Mouse (Mus musculus) frontal cortex, postnatal 36 days (tissue): Measurements from ENCODE around the gene H2afx.
A peak's percentile ranks its signal among the peaks of the same experiment; 100 is the strongest.
"Not testable (repeated sequence)": the region's sequence is repeated elsewhere in the genome, so short reads cannot be mapped to it uniquely, and the experiment has no call there.

Experiments used
- DNase-seq, 2 experiments: peaks; one replicate each; pipeline ENCODE4 v3.0.0; 2022; ENCODE audit warnings: low spot score in 2 of 2

The H2afx gene

DNA sequence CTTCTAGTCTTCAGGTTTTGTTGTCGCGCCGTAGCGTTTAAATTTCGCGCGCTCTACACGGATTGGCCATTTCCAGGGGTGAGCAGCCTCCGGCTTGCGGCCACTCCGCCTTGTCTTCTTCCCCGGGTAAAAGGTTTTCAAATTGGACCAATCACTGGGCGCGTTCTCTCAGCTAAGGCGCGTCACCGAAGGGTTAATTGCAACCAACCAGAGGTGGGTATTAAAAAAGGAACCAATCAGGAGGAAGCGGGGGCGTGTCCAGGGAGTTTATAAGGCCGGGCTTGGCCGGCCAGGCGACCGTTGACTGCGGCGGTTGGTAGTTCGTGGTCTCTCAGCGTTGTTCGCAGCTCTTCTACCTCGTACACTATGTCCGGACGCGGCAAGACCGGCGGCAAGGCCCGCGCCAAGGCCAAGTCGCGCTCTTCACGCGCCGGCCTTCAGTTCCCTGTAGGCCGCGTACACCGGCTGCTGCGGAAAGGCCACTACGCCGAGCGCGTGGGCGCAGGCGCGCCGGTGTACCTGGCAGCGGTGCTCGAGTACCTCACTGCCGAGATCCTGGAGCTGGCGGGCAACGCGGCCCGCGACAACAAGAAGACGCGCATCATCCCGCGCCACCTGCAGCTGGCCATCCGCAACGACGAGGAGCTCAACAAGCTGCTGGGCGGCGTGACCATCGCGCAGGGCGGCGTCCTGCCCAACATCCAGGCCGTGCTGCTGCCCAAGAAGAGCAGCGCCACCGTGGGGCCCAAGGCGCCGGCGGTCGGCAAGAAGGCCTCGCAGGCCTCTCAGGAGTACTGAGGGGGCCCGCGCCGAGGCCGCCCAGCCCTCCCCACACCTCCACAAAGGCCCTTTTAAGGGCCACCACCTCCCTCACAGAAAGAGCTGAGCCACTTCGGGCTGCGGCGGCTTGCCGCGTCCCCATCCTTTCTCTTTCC is at the start of gene H2afx:
TSS of gene H2afx (plus strand) at position 299 of the 935 bp plus-strand sequence.
- peak; percentile 99 for DNase-seq

DNA sequence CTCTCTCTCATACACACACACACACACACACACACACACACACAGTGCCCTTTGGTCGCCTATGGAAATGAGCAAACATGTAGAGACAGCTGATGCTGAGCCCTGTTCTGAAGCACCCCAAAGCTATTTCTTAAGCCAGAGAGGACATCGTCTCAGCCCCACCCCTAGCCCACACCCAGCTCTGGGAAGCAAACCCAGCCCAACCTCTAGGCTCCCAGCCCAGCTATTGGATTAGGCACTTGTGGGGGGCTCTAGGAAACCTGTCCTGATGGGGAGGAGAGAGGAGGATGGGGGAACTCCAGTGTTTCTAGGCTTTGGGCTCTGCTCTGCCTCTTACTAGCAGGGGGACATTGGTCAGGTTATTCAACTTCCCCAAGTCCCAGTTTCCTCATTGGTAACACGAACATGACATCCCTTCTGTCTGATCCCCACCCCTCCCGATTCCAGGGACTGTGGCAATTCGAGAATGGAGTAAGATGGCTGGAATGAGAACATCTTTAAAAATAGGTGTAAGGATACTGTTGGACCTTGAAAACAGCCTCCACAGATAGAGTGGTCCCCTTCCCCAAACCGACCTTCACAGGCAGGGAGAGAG is 48.1 kb upstream of the H2afx start:
- DNase-seq, result no peak

DNA sequence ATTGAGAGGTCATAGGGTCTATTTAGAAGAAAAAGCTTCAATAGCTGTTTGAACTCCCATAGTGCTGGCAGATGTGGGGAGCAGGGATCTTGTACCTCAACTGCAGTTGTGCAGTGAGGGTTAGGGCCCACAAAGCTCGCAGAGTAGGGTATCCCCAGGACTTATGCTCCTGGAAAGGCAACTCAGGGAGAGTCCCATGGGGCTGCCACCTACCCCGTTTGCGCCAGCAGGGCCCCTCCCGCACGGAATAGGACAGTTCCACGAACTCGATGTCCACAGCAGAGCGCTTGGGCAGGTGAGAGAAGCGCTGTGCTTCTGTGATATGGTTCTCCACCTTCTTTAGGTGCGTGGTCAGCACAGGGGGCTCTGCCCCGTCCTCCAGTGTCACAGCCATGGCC is 47.5 kb upstream of the H2afx start:
- peak in 1 of 2 experiments; percentile 20 for DNase-seq

DNA sequence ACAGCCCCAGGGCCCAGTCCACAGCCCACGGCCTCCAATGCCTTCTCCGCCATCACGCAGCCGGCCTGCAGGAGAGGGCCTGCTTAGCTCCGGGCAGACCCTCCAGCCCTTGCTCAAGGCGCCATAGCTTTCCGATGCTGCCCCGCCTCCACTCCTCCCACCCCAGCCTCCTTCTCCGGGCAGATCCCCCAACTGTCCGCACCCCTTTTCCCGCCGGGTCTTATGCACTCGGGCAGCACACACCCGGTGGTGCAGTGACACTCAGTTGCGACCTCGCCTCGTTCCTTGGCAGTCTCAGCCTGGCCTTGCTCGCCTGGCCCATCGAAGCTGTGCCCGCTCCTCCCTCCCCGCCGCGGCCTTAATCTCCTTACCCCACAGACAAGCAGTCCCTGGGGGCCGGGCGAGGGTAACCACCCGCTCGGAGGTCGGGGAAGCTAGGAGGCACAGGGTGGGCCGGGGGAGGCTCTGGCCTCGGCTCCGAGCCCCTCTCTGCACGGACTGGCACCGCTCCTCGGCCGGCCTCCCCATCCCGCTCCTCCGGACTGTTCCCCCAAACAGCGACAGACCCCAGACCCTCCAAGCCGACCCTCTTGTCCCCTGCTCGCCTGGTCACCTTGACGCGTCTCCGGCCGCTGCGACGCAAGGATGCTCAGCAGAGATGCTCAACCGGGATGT is 47.0 kb upstream of the H2afx start:
- DNase-seq, result peak in 1 of 2 experiments; percentile 28

DNA sequence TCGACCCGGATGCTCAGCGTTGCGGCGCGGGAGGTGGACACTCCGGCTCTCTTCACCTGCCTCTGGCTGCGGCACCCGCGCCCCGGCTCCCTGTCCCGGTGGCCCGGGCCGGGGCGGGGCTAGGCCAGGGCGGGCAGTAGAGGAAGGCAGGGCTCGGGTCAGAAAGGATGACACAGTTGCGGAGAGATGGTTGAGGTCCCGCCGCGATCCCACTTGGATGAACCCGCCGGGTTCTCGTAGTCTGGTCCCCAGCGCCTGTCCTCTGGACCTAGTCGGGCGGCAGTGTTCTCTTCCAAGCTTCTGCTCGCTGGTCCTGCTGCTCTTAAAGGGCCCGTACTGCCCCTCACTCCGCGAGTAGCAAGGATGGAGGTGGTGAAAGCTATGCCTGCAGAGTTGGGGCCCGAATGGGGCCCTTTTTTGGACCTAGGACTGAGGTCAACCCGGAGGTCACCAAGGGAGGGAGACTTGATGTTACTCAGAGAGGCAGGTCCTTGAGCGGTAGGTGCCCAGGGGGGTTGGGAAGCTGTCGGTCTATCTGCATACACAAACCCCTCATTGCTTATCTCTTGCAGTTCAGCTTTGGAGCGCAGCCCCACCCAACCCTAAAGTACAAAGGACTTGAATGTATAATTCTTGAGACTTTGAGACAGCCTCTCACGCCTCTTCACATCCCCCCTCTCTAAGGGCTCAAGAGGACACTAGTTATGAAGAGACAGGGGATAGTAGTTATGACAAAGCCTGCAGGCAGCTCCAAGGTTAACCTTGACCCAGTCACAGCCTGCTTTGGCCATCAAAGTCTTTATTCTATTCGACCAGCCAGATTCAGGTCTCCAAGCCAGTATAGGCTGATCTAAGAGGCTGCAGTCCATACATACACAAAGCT is 46.2 kb upstream of the H2afx start, which contains the start of gene Abcg4:
TSS of gene Abcg4 (minus strand) at position 540 of the 883 bp plus-strand sequence.
- DNase-seq, result peak; percentile 57 to 62

DNA sequence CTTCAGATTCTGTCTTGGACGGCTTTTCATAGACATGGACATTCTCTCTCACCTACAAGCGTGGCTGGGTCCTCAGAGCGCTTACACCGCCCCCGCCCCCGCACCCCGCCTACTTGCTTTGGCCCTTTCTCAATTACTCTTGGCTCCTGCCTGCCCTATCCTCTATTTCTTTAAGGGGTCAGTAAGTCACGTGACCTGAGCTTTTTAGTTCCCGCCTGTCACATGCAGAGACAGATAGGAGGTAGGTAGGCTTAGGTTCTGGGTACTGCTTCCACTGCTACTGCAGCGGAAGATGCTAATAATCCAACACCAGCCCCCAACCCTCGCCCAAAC is 45.6 kb upstream of the H2afx start:
- no peak for DNase-seq

DNA sequence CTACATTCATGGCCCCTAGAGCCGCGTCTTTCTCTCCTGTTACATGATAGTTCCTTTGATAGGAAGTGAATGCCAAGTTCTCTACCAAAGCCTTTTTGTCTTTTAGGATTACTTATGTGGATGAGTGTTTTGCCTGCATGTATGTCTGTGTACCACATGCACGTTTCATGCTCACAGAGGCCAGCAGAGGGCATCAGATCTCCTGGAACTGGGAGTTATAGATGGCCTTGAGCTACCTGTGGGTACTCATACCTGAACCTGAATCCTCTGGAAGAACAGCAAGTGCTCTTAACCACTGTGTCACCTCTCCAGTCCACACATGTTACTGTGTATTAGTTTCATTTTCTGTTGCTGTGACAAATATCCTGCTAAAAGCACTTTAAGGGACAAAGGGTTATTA is 42.0 kb upstream of the H2afx start:
- DNase-seq, result no peak

DNA sequence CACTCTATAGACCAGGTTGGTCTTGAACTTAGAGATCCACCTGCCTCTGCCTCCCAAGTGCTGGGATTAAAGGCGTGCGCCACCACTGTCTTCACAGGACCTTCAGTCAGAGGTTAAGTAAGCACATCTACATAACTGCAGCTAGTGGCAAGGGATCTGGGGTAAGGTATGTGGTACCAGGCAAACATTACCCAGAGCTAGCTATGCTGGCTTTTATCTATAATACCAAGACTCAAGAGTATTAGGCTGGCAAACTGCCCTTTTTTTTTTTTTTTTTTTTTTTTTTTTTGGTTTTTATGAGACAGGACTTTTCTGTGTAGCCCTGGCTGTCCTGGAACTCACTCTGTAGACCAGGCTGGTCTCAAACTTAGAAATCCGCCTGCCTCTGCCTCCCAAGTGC is 34.5 kb upstream of the H2afx start:
- not testable (repeated sequence) for DNase-seq

DNA sequence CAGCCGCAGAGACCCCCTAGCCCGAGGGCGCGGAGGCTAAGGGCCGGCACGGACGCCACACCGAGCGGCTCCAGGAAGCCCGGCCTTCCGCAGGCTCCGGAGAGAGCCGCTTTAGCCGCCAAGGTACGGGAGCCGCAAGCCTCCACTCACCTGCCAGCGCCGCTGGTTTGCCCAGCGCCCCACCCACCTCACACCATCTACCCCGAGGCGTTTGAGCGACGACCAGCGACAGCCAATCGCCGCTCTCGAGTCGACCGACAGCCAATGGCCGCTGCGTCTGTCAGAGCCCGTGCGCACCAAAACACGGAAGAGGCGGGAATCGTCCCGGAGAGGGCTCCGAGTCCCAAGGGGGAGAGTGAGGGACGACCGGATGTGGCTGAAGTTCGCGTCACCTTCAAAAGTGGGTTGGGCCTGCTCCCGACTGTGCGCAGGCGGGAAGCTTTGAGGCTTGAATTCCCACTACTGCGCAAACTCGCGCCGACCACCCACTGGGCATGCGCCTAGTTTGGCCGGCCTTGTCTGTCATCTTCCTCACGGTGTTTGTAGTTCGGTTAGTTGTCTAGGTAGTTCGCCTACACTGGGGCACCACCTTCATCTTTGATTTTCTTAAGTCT is 28.9 kb upstream of the H2afx start, which contains the start of gene Hinfp:
TSS of gene Hinfp (minus strand) at position 206 of the 614 bp plus-strand sequence.
- DNase-seq, result peak; percentile 98 to 99

DNA sequence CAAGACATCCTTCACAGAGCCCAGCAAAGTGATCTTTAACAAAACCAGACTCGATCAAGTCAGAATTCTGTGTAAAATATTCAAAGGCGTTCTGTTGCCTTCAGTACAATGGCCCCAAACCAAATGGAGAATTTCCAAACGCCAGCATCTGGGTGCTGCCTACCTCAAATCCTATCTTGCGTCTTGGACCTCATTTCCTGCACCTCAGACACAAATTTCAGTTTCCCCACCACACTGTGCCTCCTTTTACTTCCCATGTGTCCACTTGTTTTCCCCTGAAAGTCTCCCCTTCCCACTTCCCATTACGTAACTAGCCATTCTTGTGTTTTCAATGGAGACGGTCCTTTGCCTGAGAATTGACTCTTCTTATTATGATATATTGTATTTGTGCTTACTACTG is 28.0 kb upstream of the H2afx start:
- DNase-seq, result no peak

DNA sequence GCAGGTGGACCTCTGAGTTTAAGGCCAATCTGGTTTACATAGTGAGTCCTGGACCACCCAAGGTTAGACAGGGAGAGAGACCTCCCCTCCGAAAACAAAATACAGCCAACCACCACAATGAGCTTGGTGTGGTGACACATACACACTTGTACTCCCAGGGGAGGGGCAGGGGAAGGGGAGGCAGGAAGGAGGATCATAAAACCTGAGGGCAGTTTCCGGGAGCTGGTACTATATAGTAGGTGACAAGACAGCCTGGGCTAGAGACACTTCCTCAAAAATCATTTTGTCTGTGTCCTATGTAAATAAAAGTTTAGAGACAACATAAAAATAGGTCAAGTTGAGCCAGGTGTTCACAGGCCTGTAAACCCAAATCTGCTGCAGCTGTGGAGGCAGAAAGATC is 27.2 kb upstream of the H2afx start:
- no peak for DNase-seq

DNA sequence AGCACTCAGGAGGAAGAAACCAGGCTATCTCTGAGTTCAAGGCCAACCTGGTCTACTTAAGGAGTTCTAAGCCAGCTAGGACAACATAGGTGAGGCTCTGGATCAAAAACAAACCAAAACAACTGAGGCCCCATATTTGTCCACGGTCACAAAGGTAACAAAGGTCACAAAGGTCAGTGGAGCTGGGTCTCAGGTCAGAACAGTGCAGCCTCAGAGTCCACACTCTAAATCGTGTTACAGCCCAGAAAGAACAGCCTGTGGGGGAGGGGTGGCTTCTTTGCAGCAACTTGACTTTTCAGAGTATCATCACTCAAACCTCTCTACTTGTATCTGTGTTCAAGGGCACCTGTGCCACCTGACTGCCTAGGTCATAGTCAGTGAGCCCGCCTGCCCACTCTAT is 24.7 kb upstream of the H2afx start:
- no peak for DNase-seq

DNA sequence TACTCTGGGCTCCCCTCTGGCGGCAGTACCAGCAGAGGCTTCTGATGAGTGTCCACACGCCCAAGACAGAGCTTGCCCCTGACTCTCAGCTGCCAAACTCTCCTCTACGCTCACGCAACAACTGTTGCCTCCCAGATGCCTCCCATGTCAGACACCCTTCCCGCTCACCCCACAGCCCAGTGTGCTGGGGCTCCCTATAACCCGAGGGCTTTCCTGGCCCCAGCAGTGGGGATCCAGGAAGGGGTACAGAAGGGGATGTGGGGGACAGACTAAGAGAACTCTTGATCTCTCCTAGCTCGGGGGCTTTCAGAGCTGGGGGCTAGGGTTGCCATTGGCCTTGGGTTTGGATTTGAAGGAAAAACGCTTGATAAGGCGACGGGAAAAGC is 23.8 kb upstream of the H2afx start:
- no peak for DNase-seq

DNA sequence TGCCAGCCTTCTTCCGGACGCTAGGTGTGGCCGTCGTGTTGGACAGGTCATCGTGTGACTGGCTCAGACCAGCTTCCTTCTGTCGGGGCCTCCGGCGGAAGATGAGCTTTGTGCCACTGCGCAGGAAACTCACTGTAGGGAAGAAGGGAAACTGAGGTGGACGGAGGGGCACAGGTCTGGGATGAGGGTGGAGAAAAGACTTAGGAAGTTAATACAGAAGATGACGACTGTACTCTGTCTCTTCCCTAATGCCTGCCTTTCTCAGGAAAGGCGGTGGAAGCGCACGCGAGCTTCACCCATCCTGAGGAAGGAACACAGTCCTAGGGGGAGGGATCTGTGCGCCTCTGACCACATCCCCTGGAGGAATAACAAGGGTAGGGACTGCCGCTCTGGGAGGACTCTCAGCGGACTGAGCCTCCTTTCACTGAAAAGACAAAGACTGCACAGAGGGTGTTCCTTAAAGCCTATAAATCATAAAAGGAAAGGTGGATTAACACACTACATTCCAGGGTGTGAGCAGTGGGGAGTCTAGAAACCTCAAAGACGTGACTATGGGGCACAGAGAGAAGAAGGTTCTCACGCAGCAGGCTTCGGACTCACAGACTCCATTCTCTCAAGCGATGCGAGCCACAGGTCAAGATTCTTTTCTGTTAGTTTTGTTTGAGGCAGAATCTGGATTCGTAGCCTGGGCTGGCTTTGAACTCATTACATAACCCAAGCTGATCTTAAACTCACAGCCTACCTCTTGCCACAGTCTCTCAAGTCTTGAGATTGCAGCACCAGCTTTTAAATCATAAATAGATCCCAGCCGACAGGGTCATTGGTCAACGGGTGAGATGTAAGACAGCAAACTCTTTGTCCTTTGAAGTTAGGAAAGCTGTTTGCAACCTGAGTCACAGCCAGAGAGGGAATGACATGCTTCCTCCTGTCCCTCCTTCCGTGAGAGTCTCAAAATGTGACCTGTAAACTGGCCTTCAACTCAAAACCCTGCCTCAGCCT is 23.1 kb upstream of the H2afx start:
- no peak for DNase-seq

DNA sequence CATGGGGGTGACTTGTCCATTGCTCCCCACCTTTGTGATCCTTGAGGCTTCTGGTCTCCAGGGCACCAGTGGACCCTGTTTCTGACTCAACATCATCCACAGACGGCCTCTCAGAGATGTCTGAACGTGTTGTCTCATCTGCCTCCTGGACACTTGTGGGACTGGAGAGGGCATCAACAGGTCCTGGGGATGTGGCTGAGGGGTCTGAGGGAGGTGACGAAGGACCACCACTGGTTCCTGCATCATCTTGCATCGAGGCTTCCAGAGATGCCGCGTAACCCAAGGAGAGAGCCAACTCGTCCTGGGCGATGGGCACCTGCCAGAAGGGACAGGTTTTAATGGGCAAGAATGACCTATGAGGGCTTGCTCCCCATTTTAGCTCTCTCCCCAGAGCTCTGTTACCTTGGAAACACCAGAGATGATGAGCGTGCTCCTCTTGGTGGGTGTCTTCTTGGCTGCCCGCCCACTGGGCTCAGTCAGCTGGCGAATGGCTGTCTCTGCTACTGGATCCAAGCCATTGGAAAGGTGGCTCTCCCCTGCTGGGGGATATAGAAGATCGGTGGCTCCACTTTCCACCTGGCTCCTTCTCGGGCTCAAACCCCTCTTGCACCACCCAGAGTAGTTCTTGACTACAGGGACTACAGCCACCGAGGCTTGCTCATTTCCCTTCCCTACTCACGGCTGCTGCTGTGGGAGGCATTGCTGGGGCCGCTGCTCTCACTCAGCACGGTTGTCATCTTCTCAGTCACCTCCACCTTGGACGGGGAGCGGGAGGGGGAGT is 20.8 kb upstream of the H2afx start:
- DNase-seq, result peak; percentile 75 to 86

DNA sequence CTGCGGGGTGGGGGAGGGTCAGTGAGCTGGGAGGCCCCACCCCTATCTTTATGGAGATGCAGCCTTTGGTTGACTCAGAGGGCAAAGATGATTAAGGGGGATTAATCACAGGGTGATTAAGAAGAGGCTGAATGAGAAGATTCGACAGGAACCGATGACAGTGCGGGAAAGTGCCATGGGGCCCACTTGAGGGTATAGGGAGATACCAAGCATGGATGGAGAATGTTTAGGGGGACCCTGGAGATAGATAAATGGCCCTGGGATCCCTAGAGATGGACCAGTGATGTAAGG is 20.3 kb upstream of the H2afx start:
- no peak for DNase-seq

DNA sequence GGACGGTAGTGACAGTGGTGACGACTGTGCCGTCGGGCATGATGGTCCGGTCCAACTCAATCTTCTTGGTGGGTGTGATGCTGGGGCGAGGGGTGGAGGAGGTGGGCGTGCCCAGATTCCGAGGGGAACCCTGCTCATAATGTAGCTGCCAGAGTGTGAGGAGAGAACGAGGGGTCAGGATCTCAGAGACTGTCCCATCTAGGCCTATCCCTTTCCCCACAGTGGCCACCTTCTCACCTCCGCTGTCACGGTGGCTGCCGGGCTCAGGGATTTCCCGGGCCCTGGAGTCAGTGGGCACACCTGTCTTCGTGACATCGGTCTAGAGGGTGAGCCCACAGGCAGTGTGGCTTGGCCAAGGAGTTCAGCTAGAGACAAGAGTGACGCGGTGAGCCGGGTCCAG is 19.6 kb upstream of the H2afx start:
- DNase-seq, result no peak

DNA sequence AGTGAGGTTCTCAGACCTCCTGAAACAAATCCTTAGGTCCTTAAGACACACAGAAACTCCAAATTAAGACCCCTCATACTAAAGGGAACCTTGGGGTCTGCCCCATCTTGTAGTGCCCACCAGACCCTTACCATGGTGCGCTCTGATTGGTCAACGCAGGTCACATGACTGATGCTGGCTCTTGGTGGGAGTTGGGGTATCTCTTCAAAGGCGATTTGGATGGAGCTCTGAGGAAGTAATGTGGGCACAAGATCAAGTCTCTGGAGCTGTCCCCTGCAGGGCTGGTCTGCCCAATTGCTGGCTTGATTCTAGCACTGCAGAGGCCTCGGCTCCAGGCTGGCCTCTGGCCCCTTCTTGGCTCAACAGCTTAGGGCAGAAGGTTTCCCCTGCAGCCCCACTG is 17.0 kb upstream of the H2afx start:
- DNase-seq, result no peak

DNA sequence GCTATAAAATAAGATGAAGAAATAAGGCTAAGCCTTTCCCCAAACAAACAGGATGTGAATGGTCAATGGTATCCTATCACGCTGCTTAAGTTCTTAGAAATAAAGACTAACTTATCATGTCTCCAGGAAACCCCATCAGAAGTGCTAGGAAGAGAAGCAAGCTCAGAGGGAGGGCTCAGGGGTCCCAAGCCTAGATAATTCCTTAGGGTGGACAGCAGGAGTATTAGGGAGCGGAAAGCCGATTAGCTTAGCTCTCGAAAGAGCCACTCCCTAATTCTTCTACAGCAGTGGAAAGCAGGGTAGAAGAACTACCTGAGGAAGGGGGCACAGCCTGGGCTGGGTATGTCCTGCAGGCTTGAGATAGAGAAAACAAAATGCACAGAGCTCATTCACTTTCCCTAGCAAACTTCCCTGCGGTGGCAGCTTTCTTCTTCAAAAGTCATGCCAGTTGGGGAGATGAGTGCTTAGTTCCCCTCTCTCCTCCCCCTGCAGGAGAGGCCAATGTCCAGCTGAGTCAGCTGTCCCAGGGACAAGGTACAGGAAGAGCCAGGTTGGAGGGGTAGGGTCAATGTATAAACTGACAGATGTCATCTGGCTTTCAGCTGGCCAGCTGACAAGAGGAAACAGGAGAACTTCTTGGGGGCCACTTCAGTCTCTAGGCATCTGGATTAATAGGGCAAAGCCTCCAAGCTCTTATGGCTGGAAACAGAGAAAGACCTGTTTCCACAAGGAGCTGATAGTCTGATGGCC is 16.2 kb upstream of the H2afx start:
- no peak for DNase-seq
